Mouse (Mus musculus) ES-Bruce4 (cell line): ENCODE measurements around the gene Shisa2.

Experiments
- CTCF ChIP-seq: IDR thresholded peaks from one replicate; pipeline ENCODE4 v1.8.1; 2011; ENCODE audit warnings: low read depth, low read length
- EP300 ChIP-seq: IDR thresholded peaks from 2 replicates; pipeline ENCODE4 v1.6.1; 2011; ENCODE audit warnings: low read depth, low read length; ENCODE audit not compliant: insufficient read depth
- POLR2A ChIP-seq: IDR thresholded peaks from one replicate; pipeline ENCODE4 v1.8.1; 2011; ENCODE audit warnings: low read length; ENCODE audit not compliant: insufficient read depth

- TF ChIP-seq POLR2A (no peak), CTCF (no peak), EP300 (no peak)
Observed at GRCm38 (mm10) chr14:59677598-59678003, 52.5 kb downstream of the Shisa2 start.
